8 mouse cellular contexts compared by ENCODE assay signal in the genomic region with DNA sequence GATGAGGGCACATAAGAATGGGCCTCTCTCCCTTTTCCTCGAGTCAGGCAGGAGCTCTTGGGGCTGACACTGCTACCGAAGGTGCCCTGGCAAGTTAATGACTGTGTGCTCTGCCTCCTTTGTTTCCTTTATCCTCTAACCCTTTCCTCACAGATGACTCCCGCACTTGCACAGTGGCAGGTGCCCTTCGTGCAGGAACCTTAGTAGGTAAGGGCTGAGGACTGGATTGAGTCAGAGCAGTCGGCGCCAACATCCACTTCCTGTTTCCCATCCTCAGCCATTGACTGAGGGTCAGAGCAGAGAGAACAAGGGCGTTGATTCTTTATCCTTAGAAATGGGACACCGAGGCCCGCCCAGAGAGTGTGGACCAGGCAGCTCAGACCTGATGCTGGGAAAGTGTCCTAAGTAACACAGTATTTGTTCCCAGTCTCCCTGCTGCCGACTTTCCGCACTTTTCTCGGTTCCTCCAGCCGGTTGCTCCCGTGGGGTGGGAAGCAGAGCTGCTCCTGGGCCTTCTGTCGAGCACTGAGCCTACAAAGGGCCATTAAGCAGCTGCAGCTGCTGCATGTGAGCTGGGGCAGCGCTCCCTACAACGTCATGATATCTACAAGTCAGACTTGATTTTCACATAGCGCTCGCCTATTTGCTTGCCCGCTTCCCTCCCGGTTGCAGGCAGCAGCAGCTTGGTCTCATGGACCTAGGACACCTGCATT. TPM values are rescaled to one million over a fixed set of nuclear protein-coding genes. Genes with fewer than 3 reads are reported as not detected.
A peak's percentile ranks its signal among the peaks of the same experiment; 100 is the strongest.
DNase-seq lines count a peak whose midpoint lies in the region; ATAC-seq and TF ChIP-seq lines count a peak whose summit lies in the region.

No protein-coding gene starts in this region.

- H3K4me3 ChIP-seq in gastrocnemius, adult 2 months, result no peak overlapping the region
- H3K4me3 ChIP-seq in liver, embryonic 13.5 days (replicated peaks), result peak overlapping the region; percentile 34

- no peaks in the 10 kb centered on the region for H3K9me3 ChIP-seq in liver, embryonic 13.5 days (replicated peaks)

- no peaks in the 10 kb centered on the region for H3K36me3 ChIP-seq in liver, embryonic 13.5 days

- H3K27ac ChIP-seq in gastrocnemius, adult 2 months, result peak overlapping the region; percentile 68
- peak overlapping the region; percentile 96 for H3K27ac ChIP-seq in liver, embryonic 13.5 days

- H3K9ac ChIP-seq in liver, embryonic 13.5 days, result peak overlapping the region; percentile 72

- WGBS in liver, embryonic 13.5 days (ENCODE audit: insufficient replicate concordance), result 42% methylated on average over 21 of the region's 21 CpGs

- no peak for ATAC-seq in liver, embryonic 13.5 days (ENCODE audit: low read depth)

- intact Hi-C loops in gastrocnemius, adult 2 months (cut with DNase I), result loop anchor here (2.0 kb wide), 1 partner anchor 21 kb away; no protein-coding TSS in a partner anchor

- DNase-seq in gastrocnemius, adult 2 months, result peak; percentile 27
- no peak for DNase-seq in gastrocnemius, adult 18-20 months (ENCODE audit: low spot score)
- peak; percentile 34 for DNase-seq in thymus, postnatal 4 days
- no peak for DNase-seq in thymus, postnatal 0 days (ENCODE audit: low spot score)
- no peak for DNase-seq in liver, embryonic 13.5 days
- no peak for DNase-seq in left cerebral cortex, adult 9 months (ENCODE audit: low spot score in 2 of 2)
- no peak for DNase-seq in right cerebral cortex, postnatal 36 days (ENCODE audit: low spot score in 2 of 2)
- no peak for DNase-seq in adrenal gland, adult 2 months

- H3K4me1 ChIP-seq in liver, embryonic 13.5 days (replicated peaks), result peaks cover 85% of the 10 kb centered on the region

- peaks cover 45% of the 10 kb centered on the region for H3K27me3 ChIP-seq in liver, embryonic 13.5 days

- no peak for TF ChIP-seq CTCF in gastrocnemius, adult 2 months (IDR thresholded peaks at IDR 0.05)

- peak overlapping the region; percentile 70 for H3K4me2 ChIP-seq in liver, embryonic 13.5 days

RNA-seq across cellular contexts. Expression of a gene that starts 8.6 kb away (rescaled TPM):
- total RNA-seq in gastrocnemius, adult 2 months (2021), result 100 to 1,000 TPM; 120 to 127 TPM
- 100 to 1,000 TPM in 1 of 2 experiments, 10 to 100 TPM in 1; 22.5 to 181 TPM for total RNA-seq in gastrocnemius, adult 18-20 months (2021)
- 112 and 124 TPM in 2 replicates for polyA plus RNA-seq in thymus, postnatal 0 days (2015; fragmentation: Nextera tagmentation; extraction: Ambion mirVana)
- 3,562 and 4,215 TPM in 2 replicates for polyA plus RNA-seq in liver, embryonic 13.5 days (2015; fragmentation: Nextera tagmentation; extraction: Ambion mirVana)
- total RNA-seq in adrenal gland, adult 2 months (2021), result 100 to 1,000 TPM; 282 to 394 TPM
- polyA plus RNA-seq in adrenal gland, adult 2 months (2012; rRNA removed), result 895 and 922 TPM in 2 replicates

RNA-seq across cellular contexts. Expression of a gene that starts 15.0 kb away (rescaled TPM):
- total RNA-seq in gastrocnemius, adult 2 months (2021), result 100 to 1,000 TPM; 103 to 148 TPM
- 100 to 1,000 TPM in 1 of 2 experiments, 10 to 100 TPM in 1; 18.7 to 229 TPM for total RNA-seq in gastrocnemius, adult 18-20 months (2021)
- polyA plus RNA-seq in thymus, postnatal 0 days (2015; fragmentation: Nextera tagmentation; extraction: Ambion mirVana), result 44.8 and 45.7 TPM in 2 replicates
- 1,104 and 1,162 TPM in 2 replicates for polyA plus RNA-seq in liver, embryonic 13.5 days (2015; fragmentation: Nextera tagmentation; extraction: Ambion mirVana)
- total RNA-seq in adrenal gland, adult 2 months (2021), result 100 to 1,000 TPM; 158 to 202 TPM
- polyA plus RNA-seq in adrenal gland, adult 2 months (2012; rRNA removed), result 19.3 and 19.6 TPM in 2 replicates

RNA-seq across cellular contexts. Expression of a gene that starts 26.9 kb away (rescaled TPM):
- 10 to 100 TPM in 1 of 2 experiments, 1 to 10 TPM in 1; 8.6 to 12.4 TPM for total RNA-seq in gastrocnemius, adult 2 months (2021)
- total RNA-seq in gastrocnemius, adult 18-20 months (2021), result 10 to 100 TPM in 1 of 2 experiments, 1 to 10 TPM in 1; 9.9 to 10.3 TPM
- 48.3 and 54.2 TPM in 2 replicates for polyA plus RNA-seq in thymus, postnatal 0 days (2015; fragmentation: Nextera tagmentation; extraction: Ambion mirVana)
- 58.7 and 65.6 TPM in 2 replicates for polyA plus RNA-seq in liver, embryonic 13.5 days (2015; fragmentation: Nextera tagmentation; extraction: Ambion mirVana)
- total RNA-seq in adrenal gland, adult 2 months (2021), result 10 to 100 TPM; 12.3 to 17.5 TPM
- 5.3 and 5.4 TPM in 2 replicates for polyA plus RNA-seq in adrenal gland, adult 2 months (2012; rRNA removed)

RNA-seq across cellular contexts. Expression of a gene that starts 35.0 kb away (rescaled TPM):
- total RNA-seq in gastrocnemius, adult 2 months (2021), result 1 to 10 TPM; 1.6 to 2.7 TPM
- 1 to 10 TPM in 1 of 2 experiments, under 1 TPM in 1; 0.78 to 1.8 TPM for total RNA-seq in gastrocnemius, adult 18-20 months (2021)
- 3.6 and 4.6 TPM in 2 replicates for polyA plus RNA-seq in thymus, postnatal 0 days (2015; fragmentation: Nextera tagmentation; extraction: Ambion mirVana)
- polyA plus RNA-seq in liver, embryonic 13.5 days (2015; fragmentation: Nextera tagmentation; extraction: Ambion mirVana), result 0.45 and 0.47 TPM in 2 replicates
- 1 to 10 TPM; 4.1 to 4.7 TPM for total RNA-seq in adrenal gland, adult 2 months (2021)
- polyA plus RNA-seq in adrenal gland, adult 2 months (2012; rRNA removed), result 1.0 and 1.9 TPM in 2 replicates

RNA-seq across cellular contexts. Expression of a gene that starts 50.4 kb away (rescaled TPM):
- total RNA-seq in gastrocnemius, adult 2 months (2021), result not detected
- total RNA-seq in gastrocnemius, adult 18-20 months (2021), result not detected
- 4.9 and 5.6 TPM in 2 replicates for polyA plus RNA-seq in thymus, postnatal 0 days (2015; fragmentation: Nextera tagmentation; extraction: Ambion mirVana)
- polyA plus RNA-seq in liver, embryonic 13.5 days (2015; fragmentation: Nextera tagmentation; extraction: Ambion mirVana), result 0.78 and 0.98 TPM in 2 replicates
- not detected for total RNA-seq in adrenal gland, adult 2 months (2021)
- not detected in 2 replicates for polyA plus RNA-seq in adrenal gland, adult 2 months (2012; rRNA removed)

Comparison
In these comparisons a context has a peak if more than half of its experiments do, and no peak if none do; other contexts are left out.
1. DNase-seq: peak in gastrocnemius, adult 2 months (single experiment) and thymus, postnatal 4 days (single experiment); none in gastrocnemius, adult 18-20 months (single experiment), thymus, postnatal 0 days (single experiment), liver, embryonic 13.5 days (single experiment), left cerebral cortex, adult 9 months (0 of 2), right cerebral cortex, postnatal 36 days (0 of 2) and adrenal gland, adult 2 months (single experiment).